Mouse (Mus musculus): Measurements from ENCODE around the gene Olfr1420.
"Not testable (repeated sequence)": the region's sequence is repeated elsewhere in the genome, so short reads cannot be mapped to it uniquely, and the experiment has no call there.

Olfr1420 gene

GRCm38 (mm10) chr19:11886265-11886664 lies at the start of gene Olfr1420:
Gene Olfr1420, plus strand, starts transcription at chr19:11886565.
- no peaks in the 10 kb centered on the region for H3K27me3 ChIP-seq (ENCODE audit: control insufficient read depth, insufficient read depth, low read length, poor library complexity, severe bottlenecking)
- no peak for DNase-seq (ENCODE audit: low read depth, low spot score)
- no peaks in the 10 kb centered on the region for H3K36me3 ChIP-seq (ENCODE audit: control insufficient read depth, insufficient read depth, low read length, poor library complexity, severe bottlenecking)

DNA sequence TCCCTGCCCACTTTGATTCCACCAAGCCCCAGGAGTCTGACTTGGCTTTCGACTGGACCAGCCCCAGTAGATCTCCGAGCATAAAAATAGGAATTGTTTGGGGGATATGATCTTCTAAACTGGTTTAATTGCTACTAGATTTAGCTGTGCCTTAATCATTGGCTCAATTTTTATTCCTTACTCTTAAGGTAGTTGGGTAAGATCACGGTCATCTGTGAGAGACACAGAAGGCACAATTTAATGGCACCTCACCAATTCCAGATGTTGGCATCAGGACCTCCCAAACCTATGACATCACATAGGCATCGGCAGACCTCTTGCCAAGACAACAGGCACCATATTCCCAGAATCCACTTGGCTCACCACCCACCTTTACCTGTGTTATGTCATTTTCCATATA lies 47.2 kb upstream of the Olfr1420 start, which contains the start of gene Olfr1417:
Olfr1417 (minus strand) TSS at position 101 of the 400 bp plus-strand sequence.
- Histone ChIP-seq H3K36me3 (ENCODE audit: control insufficient read depth, insufficient read depth, low read length, poor library complexity, severe bottlenecking) (no peaks in the 10 kb centered on the region), H3K27me3 (ENCODE audit: control insufficient read depth, insufficient read depth, low read length, poor library complexity, severe bottlenecking) (no peaks in the 10 kb centered on the region)
- DNase-seq (ENCODE audit: low read depth, low spot score), result no peak

DNA sequence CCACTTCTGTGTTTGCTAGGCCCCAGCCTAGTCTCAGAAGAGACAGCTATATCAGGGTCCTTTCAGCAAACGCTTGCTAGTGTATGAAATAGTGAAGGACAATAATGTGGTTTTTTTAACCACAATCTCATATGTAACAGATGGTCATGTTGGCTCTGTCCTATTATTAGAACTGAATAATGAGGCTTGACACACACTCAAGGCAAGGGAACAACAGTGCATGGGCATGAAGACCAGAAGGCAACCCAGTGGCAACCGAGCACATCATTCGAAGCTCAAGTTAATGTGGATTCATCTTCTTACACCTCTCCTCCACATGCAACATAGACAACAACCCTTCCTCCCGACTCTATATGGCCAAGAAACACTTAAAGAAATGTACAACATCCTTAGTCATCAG lies 40.0 kb upstream of the Olfr1420 start:
- H3K27me3 ChIP-seq (ENCODE audit: control insufficient read depth, insufficient read depth, low read length, poor library complexity, severe bottlenecking), result no peaks in the 10 kb centered on the region
- no peaks in the 10 kb centered on the region for H3K36me3 ChIP-seq (ENCODE audit: control insufficient read depth, insufficient read depth, low read length, poor library complexity, severe bottlenecking)
- no peak for DNase-seq (ENCODE audit: low read depth, low spot score)

DNA sequence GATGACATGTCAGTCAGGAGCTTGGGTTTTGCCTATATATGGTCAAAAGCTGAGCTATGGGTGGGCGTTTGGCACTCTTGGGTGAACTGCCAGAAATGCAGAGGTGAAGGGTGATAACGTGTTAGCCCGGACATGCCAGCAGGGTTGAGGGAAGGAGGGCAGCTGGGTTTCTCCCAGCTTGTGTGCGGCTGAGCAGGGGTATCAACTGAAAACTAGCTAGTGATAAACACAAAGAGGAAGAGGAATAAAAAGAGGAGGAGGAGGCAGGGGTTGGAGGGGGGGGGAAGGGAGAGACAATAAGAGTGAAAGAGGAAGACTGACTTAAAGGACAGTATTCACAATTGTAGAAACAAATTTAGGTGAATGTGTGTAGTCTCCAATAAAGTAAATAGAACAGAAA lies 33.7 kb upstream of the Olfr1420 start:
- Histone ChIP-seq H3K36me3 (ENCODE audit: control insufficient read depth, insufficient read depth, low read length, poor library complexity, severe bottlenecking) (no peaks in the 10 kb centered on the region), H3K27me3 (ENCODE audit: control insufficient read depth, insufficient read depth, low read length, poor library complexity, severe bottlenecking) (no peaks in the 10 kb centered on the region)
- peak; percentile 3 for DNase-seq (ENCODE audit: low read depth, low spot score)

DNA sequence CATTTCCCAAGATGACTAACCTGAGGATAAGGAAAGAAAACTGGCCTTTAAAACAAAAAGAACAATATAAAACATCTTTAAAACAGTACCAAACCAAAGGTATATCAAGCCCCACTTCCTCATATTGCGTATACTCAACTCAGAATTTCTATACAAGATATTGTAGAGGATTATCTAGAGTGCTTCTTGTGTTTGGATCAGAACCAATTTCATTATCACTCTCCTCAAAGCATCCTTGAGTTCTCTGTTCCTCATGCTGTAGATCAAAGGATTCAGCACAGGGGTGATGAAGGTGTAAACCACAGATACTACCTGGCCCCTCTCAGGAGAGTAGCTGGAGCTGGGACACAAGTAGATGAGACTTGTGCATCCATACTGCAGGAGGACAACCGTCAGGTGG lies 31.5 kb upstream of the Olfr1420 start:
- DNase-seq (ENCODE audit: low read depth, low spot score), result no peak
- Histone ChIP-seq H3K27me3 (ENCODE audit: control insufficient read depth, insufficient read depth, low read length, poor library complexity, severe bottlenecking) (no peaks in the 10 kb centered on the region), H3K36me3 (ENCODE audit: control insufficient read depth, insufficient read depth, low read length, poor library complexity, severe bottlenecking) (no peaks in the 10 kb centered on the region)

DNA sequence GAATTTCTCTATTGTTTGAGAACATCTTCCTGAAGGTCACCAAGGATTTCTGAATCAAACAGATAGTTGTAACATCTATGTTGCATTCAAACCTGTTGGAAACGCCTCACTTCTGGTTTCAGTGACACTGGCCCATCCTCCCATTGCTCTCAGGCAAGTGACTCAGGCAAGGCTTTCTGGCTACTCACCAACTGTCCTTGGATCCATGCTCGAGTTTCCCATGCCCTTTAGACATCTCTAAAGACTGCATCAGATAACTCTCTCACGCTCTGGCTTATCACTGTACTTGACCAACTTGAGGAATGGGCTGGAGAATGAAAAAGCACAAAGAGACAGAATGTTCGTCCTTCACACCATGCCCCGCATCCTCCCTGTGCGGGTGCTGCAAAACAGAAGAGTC lies 29.9 kb upstream of the Olfr1420 start:
- H3K36me3 ChIP-seq (ENCODE audit: control insufficient read depth, insufficient read depth, low read length, poor library complexity, severe bottlenecking), result no peaks in the 10 kb centered on the region
- H3K27me3 ChIP-seq (ENCODE audit: control insufficient read depth, insufficient read depth, low read length, poor library complexity, severe bottlenecking), result no peaks in the 10 kb centered on the region
- no peak for DNase-seq (ENCODE audit: low read depth, low spot score)

DNA sequence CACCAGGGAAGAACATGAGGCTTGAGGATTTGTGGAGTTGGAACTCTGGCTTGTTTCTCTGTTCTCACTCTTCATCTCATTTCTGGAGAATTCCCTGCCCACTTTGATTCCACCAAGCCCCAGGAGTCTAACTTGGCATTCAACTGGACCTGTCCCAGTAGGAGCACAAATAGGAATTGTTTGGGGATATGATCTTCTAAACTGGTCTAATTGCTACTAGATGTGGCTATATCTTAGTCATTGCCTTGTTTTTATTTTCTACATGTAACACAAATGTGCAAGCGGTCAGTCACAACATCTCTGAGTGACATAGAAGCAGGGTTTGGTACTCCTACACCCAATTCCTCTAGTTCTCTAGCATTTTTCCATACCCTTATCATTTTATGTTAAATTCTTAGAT lies 25.4 kb upstream of the Olfr1420 start, which contains the start of gene Olfr1418:
Olfr1418 (minus strand) TSS at position 101 of the 400 bp plus-strand sequence.
- H3K36me3 ChIP-seq (ENCODE audit: control insufficient read depth, insufficient read depth, low read length, poor library complexity, severe bottlenecking), result no peaks in the 10 kb centered on the region
- H3K27me3 ChIP-seq (ENCODE audit: control insufficient read depth, insufficient read depth, low read length, poor library complexity, severe bottlenecking), result no peaks in the 10 kb centered on the region
- DNase-seq (ENCODE audit: low read depth, low spot score), result no peak

GRCm38 (mm10) chr19:11867837-11868236 lies 18.5 kb upstream of the Olfr1420 start:
- no peaks in the 10 kb centered on the region for H3K36me3 ChIP-seq (ENCODE audit: control insufficient read depth, insufficient read depth, low read length, poor library complexity, severe bottlenecking)
- no peak for DNase-seq (ENCODE audit: low read depth, low spot score)
- H3K27me3 ChIP-seq (ENCODE audit: control insufficient read depth, insufficient read depth, low read length, poor library complexity, severe bottlenecking), result no peaks in the 10 kb centered on the region

DNA sequence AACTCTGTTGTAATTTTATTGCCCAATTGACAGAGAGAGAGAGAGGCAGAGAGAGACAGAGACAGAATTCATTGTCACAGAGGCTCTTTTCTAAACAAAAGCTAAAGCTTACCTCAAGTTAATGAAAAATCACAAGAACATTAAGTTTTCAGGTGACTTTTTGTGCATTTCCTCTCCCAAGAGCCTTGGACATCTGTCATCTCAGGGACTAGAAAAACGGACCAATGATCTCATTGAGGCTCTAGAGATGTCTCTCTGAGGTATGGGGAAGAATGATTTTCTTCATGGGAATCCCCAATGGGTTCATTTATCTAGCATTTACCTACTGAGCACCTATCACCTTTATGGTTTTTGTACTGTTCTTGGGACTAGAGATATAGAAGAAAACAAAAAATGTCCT lies 11.4 kb upstream of the Olfr1420 start, which contains the start of gene Olfr1419:
Olfr1419 (minus strand) TSS at position 101 of the 400 bp plus-strand sequence.
- Histone ChIP-seq H3K27me3 (ENCODE audit: control insufficient read depth, insufficient read depth, low read length, poor library complexity, severe bottlenecking) (no peaks in the 10 kb centered on the region), H3K36me3 (ENCODE audit: control insufficient read depth, insufficient read depth, low read length, poor library complexity, severe bottlenecking) (no peaks in the 10 kb centered on the region)
- DNase-seq (ENCODE audit: low read depth, low spot score), result no peak

- not testable (repeated sequence) for H3K27me3 ChIP-seq (ENCODE audit: control insufficient read depth, insufficient read depth, low read length, poor library complexity, severe bottlenecking); DNase-seq (ENCODE audit: low read depth, low spot score); H3K36me3 ChIP-seq (ENCODE audit: control insufficient read depth, insufficient read depth, low read length, poor library complexity, severe bottlenecking)
Observed at GRCm38 (mm10) chr19:11878404-11878803, 8.0 kb upstream of the Olfr1420 start.

GRCm38 (mm10) chr19:11911021-11911420 lies 24.7 kb downstream of the Olfr1420 start:
- DNase-seq (ENCODE audit: low read depth, low spot score), result no peak
- Histone ChIP-seq H3K27me3 (ENCODE audit: control insufficient read depth, insufficient read depth, low read length, poor library complexity, severe bottlenecking) (no peaks in the 10 kb centered on the region), H3K36me3 (ENCODE audit: control insufficient read depth, insufficient read depth, low read length, poor library complexity, severe bottlenecking) (no peaks in the 10 kb centered on the region)

GRCm38 (mm10) chr19:11911603-11912002 lies 25.2 kb downstream of the Olfr1420 start:
- peak; percentile 65 for DNase-seq (ENCODE audit: low read depth, low spot score)
- H3K27me3 ChIP-seq (ENCODE audit: control insufficient read depth, insufficient read depth, low read length, poor library complexity, severe bottlenecking), result no peaks in the 10 kb centered on the region
- H3K36me3 ChIP-seq (ENCODE audit: control insufficient read depth, insufficient read depth, low read length, poor library complexity, severe bottlenecking), result no peaks in the 10 kb centered on the region

DNA sequence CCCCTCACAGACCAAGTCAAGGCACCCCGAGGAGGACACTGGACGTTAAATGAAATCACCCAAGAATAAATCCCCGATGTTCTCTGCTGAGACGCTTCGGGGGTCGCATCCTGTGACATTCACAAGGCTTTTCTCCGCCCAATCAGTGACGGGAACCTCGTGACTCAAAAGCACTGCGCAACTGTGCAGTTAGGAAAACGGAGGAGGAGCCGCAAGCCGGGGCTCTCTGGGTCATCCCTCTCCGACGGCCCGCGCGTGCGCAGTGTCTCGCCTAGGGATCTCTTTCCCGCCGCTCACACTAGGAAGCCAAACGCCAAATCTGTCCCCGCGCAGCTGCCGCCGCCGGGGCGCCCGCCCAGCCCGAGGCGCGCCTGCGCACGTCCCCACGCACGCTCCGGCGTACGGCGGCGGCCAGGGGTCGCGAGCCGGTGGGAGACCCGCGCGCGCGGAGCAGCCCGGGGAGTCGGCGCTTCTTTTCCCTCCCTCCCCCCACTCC lies 25.7 kb downstream of the Olfr1420 start, which contains the start of gene Patl1:
Patl1 (plus strand) TSS at position 363 of the 496 bp plus-strand sequence.
- no peaks in the 10 kb centered on the region for H3K36me3 ChIP-seq (ENCODE audit: control insufficient read depth, insufficient read depth, low read length, poor library complexity, severe bottlenecking)
- H3K27me3 ChIP-seq (ENCODE audit: control insufficient read depth, insufficient read depth, low read length, poor library complexity, severe bottlenecking), result no peaks in the 10 kb centered on the region
- peak; percentile 99 for DNase-seq (ENCODE audit: low read depth, low spot score)

- H3K36me3 ChIP-seq (ENCODE audit: control insufficient read depth, insufficient read depth, low read length, poor library complexity, severe bottlenecking), result peaks cover 2% of the 10 kb centered on the region; the same call in 1 of the 2 replicates
- no peaks in the 10 kb centered on the region for H3K27me3 ChIP-seq (ENCODE audit: control insufficient read depth, insufficient read depth, low read length, poor library complexity, severe bottlenecking)
- no peak for DNase-seq (ENCODE audit: low read depth, low spot score)
Observed at GRCm38 (mm10) chr19:11912533-11913121, 26.3 kb downstream of the Olfr1420 start.

- no peak for DNase-seq (ENCODE audit: low read depth, low spot score)
- peaks cover 8% of the 10 kb centered on the region for H3K36me3 ChIP-seq (ENCODE audit: control insufficient read depth, insufficient read depth, low read length, poor library complexity, severe bottlenecking)
- H3K27me3 ChIP-seq (ENCODE audit: control insufficient read depth, insufficient read depth, low read length, poor library complexity, severe bottlenecking), result no peaks in the 10 kb centered on the region
Observed at GRCm38 (mm10) chr19:11915804-11916203, 29.4 kb downstream of the Olfr1420 start.

GRCm38 (mm10) chr19:11922068-11922467 lies 35.7 kb downstream of the Olfr1420 start:
- H3K36me3 ChIP-seq (ENCODE audit: control insufficient read depth, insufficient read depth, low read length, poor library complexity, severe bottlenecking), result peaks cover 26% of the 10 kb centered on the region
- no peak for DNase-seq (ENCODE audit: low read depth, low spot score)
- no peaks in the 10 kb centered on the region for H3K27me3 ChIP-seq (ENCODE audit: control insufficient read depth, insufficient read depth, low read length, poor library complexity, severe bottlenecking)
